Mouse (Mus musculus) kidney, embryonic 15.5 days (tissue): ENCODE measurements around the gene Ttc4. TPM values are rescaled to one million over a fixed set of nuclear protein-coding genes. Genes with fewer than 3 reads are reported as not detected.

Experiments used
- ATAC-seq: fragments of 200-750 bp; cut with Nextera tagmentation; replicated peaks from 2 replicates; pipeline ENCODE4 v1.8.0; 2017; ENCODE audit warnings: moderate TSS enrichment; ENCODE audit not compliant: low FRiP score
- H3K27ac ChIP-seq: fragments of 300-500 bp; sonication (generic); 2 replicates; pipeline ENCODE4 v1.5.1; 2015; ENCODE audit warnings: mild to moderate bottlenecking, inconsistent platforms
- H3K27me3 ChIP-seq: fragments of 300-500 bp; sonication (generic); 2 replicates; pipeline ENCODE4 v1.6.1; 2015; ENCODE audit warnings: inconsistent platforms
- H3K36me3 ChIP-seq: fragments of 300-500 bp; sonication (generic); 2 replicates; pipeline ENCODE4 v1.6.1; 2015; ENCODE audit warnings: inconsistent platforms
- H3K4me1 ChIP-seq: fragments of 300-500 bp; sonication (generic); 2 replicates; pipeline ENCODE4 v1.6.1; 2015; ENCODE audit warnings: inconsistent platforms
- H3K4me2 ChIP-seq: fragments of 300-500 bp; sonication (generic); 2 replicates; pipeline ENCODE4 v1.6.1; 2015; ENCODE audit warnings: moderate library complexity, mild to moderate bottlenecking, inconsistent platforms
- H3K4me3 ChIP-seq: fragments of 300-500 bp; sonication (generic); replicated peaks from 2 replicates; pipeline ENCODE4 v1.5.1; 2015; ENCODE audit warnings: mild to moderate bottlenecking, inconsistent platforms
- H3K9ac ChIP-seq: fragments of 300-500 bp; sonication (generic); 2 replicates; pipeline ENCODE4 v1.6.1; 2015; ENCODE audit warnings: mild to moderate bottlenecking, inconsistent platforms
- H3K9me3 ChIP-seq: fragments of 300-500 bp; sonication (generic); replicated peaks from 2 replicates; pipeline ENCODE4 v1.6.1; 2016; ENCODE audit warnings: inconsistent platforms
- WGBS: fragments of 180-500 bp; shearing (Covaris S2); methylation state at CpG from one replicate; pipeline ENCODE4 v1.1.7; 2015; ENCODE audit warnings: mixed read lengths; 5-methylcytosine and 5-hydroxymethylcytosine counted together
- polyA plus RNA-seq: library from polyadenylated mRNA; unstranded; fragments of >200 nt; fragmentation: Nextera tagmentation; extraction: Ambion mirVana; gene quantifications from 2 replicates; pipeline ENCODE4 v1.2.1, GENCODE M21; 2015

Ttc4 gene
- polyA plus RNA-seq, 1 experiment from 2014 or later = 104 TPM

GRCm38 (mm10) chr4:106628650-106629360 is 49.9 kb downstream of the Ttc4 start:
- Histone ChIP-seq H3K9ac (no peak overlapping the region), H3K4me1 (peaks cover 51% of the 10 kb centered on the region), H3K27me3 (peaks cover 24% of the 10 kb centered on the region), H3K4me3 (no peak overlapping the region), H3K9me3 (no peaks in the 10 kb centered on the region), H3K36me3 (no peaks in the 10 kb centered on the region), H3K4me2 (no peak overlapping the region), H3K27ac (peak overlapping the region; percentile 63)
- 36% methylated on average over 9 of the region's 9 CpGs for WGBS
- ATAC-seq = no peak

- Histone ChIP-seq H3K4me1 (peaks cover 42% of the 10 kb centered on the region), H3K4me2 (no peak overlapping the region), H3K27ac (no peak overlapping the region), H3K4me3 (no peak overlapping the region), H3K9ac (no peak overlapping the region), H3K36me3 (no peaks in the 10 kb centered on the region), H3K27me3 (peaks cover 34% of the 10 kb centered on the region), H3K9me3 (no peaks in the 10 kb centered on the region)
- WGBS = 87% methylated on average over 5 of the region's 5 CpGs
- no peak for ATAC-seq
Measured at GRCm38 (mm10) chr4:106627809-106628208, 50.9 kb downstream of the Ttc4 start.

- no peak overlapping the region for H3K27ac ChIP-seq
- no peak overlapping the region for H3K9ac ChIP-seq
- H3K4me1 ChIP-seq = peaks cover 23% of the 10 kb centered on the region
- H3K36me3 ChIP-seq = no peaks in the 10 kb centered on the region
- H3K4me3 ChIP-seq = no peak overlapping the region
- ATAC-seq = no peak
- no peak overlapping the region for H3K4me2 ChIP-seq
- WGBS = 90% methylated on average over 10 of the region's 10 CpGs
- peaks cover 62% of the 10 kb centered on the region for H3K27me3 ChIP-seq
- no peaks in the 10 kb centered on the region for H3K9me3 ChIP-seq
Measured at GRCm38 (mm10) chr4:106624271-106624670, 54.5 kb downstream of the Ttc4 start.

DNA sequence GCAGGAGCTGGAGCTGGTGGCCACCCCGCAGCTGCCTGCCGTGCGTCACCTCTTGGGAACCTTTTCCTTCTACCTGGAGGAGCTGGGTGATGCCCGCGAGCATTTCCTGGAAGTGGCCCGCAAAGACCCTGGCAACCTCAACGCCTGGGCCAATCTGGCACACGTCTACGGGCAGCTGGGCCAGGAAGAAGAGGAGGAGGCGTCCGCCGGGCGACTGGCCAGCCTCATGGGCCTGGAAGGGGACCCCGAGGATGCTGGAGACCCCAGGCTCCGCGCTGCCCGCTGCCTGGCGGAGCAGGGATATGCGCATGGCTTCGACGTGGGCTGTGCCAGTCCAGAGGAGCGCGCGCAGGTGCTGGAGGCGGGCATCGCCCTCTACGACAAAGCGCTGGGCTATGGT is 56.0 kb downstream of the Ttc4 start:
- Histone ChIP-seq H3K27me3 (peaks cover 62% of the 10 kb centered on the region), H3K9me3 (no peaks in the 10 kb centered on the region), H3K27ac (no peak overlapping the region), H3K4me1 (peaks cover 11% of the 10 kb centered on the region), H3K4me2 (peak overlapping the region; percentile 46), H3K9ac (no peak overlapping the region), H3K36me3 (no peaks in the 10 kb centered on the region), H3K4me3 (peak overlapping the region; percentile 13)
- no peak for ATAC-seq
- 32% methylated on average over 28 of the region's 28 CpGs for WGBS

- WGBS = 21% methylated on average over 16 of the region's 16 CpGs
- Histone ChIP-seq H3K36me3 (no peaks in the 10 kb centered on the region), H3K9me3 (no peaks in the 10 kb centered on the region), H3K9ac (no peak within 1 kb of the TSS), H3K27ac (no peak within 1 kb of the TSS), H3K27me3 (peaks cover 64% of the 10 kb centered on the region), H3K4me2 (peak within 1 kb of the TSS; percentile 46), H3K4me3 (peak within 1 kb of the TSS; percentile 13), H3K4me1 (peaks cover 17% of the 10 kb centered on the region)
- ATAC-seq = no peak
Measured at GRCm38 (mm10) chr4:106622030-106622493, 56.7 kb downstream of the Ttc4 start, which contains the start of gene Ttc22. Gene Ttc22 (plus strand): TSS chr4:106622432.

DNA sequence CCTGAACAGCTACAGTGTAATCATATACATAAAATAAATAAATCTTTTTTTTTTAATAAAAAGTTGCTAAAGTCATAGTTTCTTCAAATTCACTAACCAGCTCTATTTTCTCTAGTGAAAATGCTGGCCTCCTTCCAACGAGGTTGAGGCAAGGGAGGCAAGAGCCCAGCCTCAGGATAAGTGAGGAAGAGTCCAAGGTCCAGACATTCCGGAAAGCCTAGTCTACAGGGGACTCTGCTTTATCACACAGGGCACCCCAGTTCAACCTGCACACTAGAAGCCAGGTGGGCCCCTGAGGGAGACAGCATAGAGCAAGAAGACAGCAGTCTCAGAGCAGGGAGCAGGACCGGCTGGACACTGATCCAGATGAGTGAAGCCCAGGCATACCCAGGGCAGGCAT is 57.3 kb downstream of the Ttc4 start:
- H3K36me3 ChIP-seq = no peaks in the 10 kb centered on the region
- H3K4me1 ChIP-seq = peaks cover 20% of the 10 kb centered on the region
- H3K27me3 ChIP-seq = peaks cover 66% of the 10 kb centered on the region
- H3K4me3 ChIP-seq = no peak overlapping the region
- no peak for ATAC-seq
- no peak overlapping the region for H3K4me2 ChIP-seq
- H3K9me3 ChIP-seq = no peaks in the 10 kb centered on the region
- 76% methylated on average over 3 of the region's 3 CpGs for WGBS
- H3K27ac ChIP-seq = no peak overlapping the region
- H3K9ac ChIP-seq = no peak overlapping the region

DNA sequence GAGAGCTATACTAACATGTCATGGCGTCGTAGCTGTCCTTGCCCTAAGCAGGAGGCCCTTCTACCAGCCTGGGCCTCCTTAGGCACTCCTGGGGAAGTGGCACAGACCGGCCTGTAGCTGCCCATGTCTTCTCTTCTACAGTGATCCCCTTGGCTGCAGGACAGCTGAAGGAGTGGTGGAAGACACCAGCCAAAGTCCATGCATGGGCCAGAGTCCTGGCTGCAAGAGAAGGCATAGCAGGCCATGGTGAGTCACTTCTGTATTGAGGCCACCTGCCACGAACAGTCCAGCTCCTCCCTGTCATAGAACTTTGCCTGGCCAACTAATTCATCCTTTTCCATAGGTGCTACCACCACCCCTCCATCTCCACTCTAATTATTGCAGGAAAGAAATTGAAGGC is 59.8 kb downstream of the Ttc4 start:
- Histone ChIP-seq H3K9me3 (no peaks in the 10 kb centered on the region), H3K27me3 (peaks cover 56% of the 10 kb centered on the region), H3K4me2 (no peak overlapping the region), H3K27ac (no peak overlapping the region), H3K36me3 (no peaks in the 10 kb centered on the region), H3K4me3 (no peak overlapping the region), H3K4me1 (peaks cover 24% of the 10 kb centered on the region), H3K9ac (no peak overlapping the region)
- ATAC-seq = no peak
- WGBS = 85% methylated on average over 4 of the region's 4 CpGs

GRCm38 (mm10) chr4:106617056-106617455 is 61.7 kb downstream of the Ttc4 start, which contains the start of gene Lexm:
Gene Lexm (minus strand): TSS chr4:106617241.
- Histone ChIP-seq H3K4me1 (peaks cover 15% of the 10 kb centered on the region), H3K36me3 (no peaks in the 10 kb centered on the region), H3K9ac (no peak within 1 kb of the TSS), H3K27me3 (peaks cover 40% of the 10 kb centered on the region), H3K4me3 (peak within 1 kb of the TSS; percentile 21; the same call in 1 of the 2 replicates), H3K9me3 (no peaks in the 10 kb centered on the region), H3K27ac (no peak within 1 kb of the TSS), H3K4me2 (peak within 1 kb of the TSS; percentile 59)
- peak; percentile 27; the same call in 1 of the 2 replicates for ATAC-seq
- WGBS = under 1% methylated on average over 19 of the region's 19 CpGs

DNA sequence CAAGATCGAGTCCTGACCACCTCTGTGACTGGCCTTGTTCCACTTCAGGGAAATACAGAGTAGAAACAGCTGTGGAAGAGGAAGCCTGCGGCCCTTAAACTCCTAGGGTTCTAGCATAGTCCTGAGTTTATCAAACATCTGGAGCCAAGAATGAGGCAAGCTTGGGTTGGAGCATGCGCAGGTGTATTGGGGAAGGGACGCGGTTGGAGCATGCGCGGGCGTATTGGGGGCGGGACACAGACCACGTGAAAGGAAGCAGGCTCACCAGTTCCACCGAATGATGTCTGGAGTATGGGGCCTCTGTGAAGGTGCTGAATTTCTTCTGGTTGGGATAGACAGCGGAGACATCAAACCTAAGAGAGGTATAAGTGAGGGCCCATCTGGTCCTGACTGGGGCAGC is 63.1 kb downstream of the Ttc4 start:
- Histone ChIP-seq H3K36me3 (no peaks in the 10 kb centered on the region), H3K9ac (no peak overlapping the region), H3K27me3 (peaks cover 27% of the 10 kb centered on the region), H3K4me3 (no peak overlapping the region), H3K9me3 (no peaks in the 10 kb centered on the region), H3K4me2 (no peak overlapping the region), H3K4me1 (peaks cover 13% of the 10 kb centered on the region), H3K27ac (no peak overlapping the region)
- ATAC-seq = no peak
- WGBS = 84% methylated on average over 12 of the region's 12 CpGs

GRCm38 (mm10) chr4:106614881-106615280 is 63.9 kb downstream of the Ttc4 start:
- no peak for ATAC-seq
- H3K36me3 ChIP-seq = no peaks in the 10 kb centered on the region
- peaks cover 24% of the 10 kb centered on the region for H3K27me3 ChIP-seq
- peaks cover 13% of the 10 kb centered on the region for H3K4me1 ChIP-seq
- 78% methylated on average over 9 of the region's 9 CpGs for WGBS
- no peaks in the 10 kb centered on the region for H3K9me3 ChIP-seq
- H3K9ac ChIP-seq = no peak overlapping the region
- no peak overlapping the region for H3K4me3 ChIP-seq
- H3K4me2 ChIP-seq = no peak overlapping the region
- H3K27ac ChIP-seq = no peak overlapping the region

DNA sequence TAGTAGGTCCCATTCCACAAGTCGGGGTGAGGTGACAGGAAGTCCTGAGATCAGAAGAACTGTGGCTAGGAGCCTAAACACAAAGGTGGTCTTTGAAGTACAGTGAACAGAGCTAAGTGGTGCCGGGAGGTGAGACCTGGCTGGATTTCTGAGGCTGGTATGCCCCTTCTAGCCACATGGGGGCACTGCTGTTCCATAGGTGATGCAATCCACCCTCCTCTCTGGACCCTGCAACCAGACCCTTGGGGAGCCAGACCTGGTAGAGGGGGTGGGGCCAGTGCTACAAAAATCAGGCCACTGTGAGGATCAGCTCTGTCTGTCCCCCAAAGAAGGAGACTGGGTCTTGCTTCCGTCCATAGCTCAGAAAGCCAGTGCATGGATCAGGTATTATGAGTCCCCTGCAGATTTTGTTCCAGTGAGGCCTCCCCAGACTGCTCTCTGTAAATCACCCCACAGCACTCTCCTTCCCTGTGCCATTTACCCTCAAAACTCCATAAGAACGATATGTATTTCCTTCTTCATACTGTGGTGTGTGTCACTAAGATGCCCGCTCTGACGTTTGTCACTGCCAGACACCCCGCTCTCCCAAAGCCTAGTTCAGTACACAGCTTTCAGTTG is 64.5 kb downstream of the Ttc4 start:
- peak; percentile 54 for ATAC-seq
- no peak overlapping the region for H3K4me2 ChIP-seq
- 46% methylated on average over 7 of the region's 7 CpGs for WGBS

GRCm38 (mm10) chr4:106613560-106613959 is 65.2 kb downstream of the Ttc4 start:
- Histone ChIP-seq H3K36me3 (no peaks in the 10 kb centered on the region), H3K9ac (no peak overlapping the region), H3K27me3 (peaks cover 20% of the 10 kb centered on the region), H3K4me3 (no peak overlapping the region), H3K27ac (no peak overlapping the region), H3K4me2 (no peak overlapping the region), H3K4me1 (peaks cover 13% of the 10 kb centered on the region), H3K9me3 (no peaks in the 10 kb centered on the region)
- no peak for ATAC-seq
- 69% methylated on average over 3 of the region's 3 CpGs for WGBS

More for the DNA sequence above, 64.5 kb downstream of the Ttc4 start:
- Histone ChIP-seq H3K4me3 (no peak overlapping the region), H3K27ac (no peak overlapping the region), H3K9ac (no peak overlapping the region), H3K27me3 (peaks cover 20% of the 10 kb centered on the region), H3K4me1 (peaks cover 13% of the 10 kb centered on the region), H3K9me3 (no peaks in the 10 kb centered on the region), H3K36me3 (no peaks in the 10 kb centered on the region)
